Mouse (Mus musculus): ENCODE data around the gene Gm11020.

Gene Gm11020

GRCm38 (mm10) chr8:104370071-104370470, 48.7 kb downstream of the Gm11020 start:
- CTCF ChIA-PET: interaction anchor here in 1 of 4 experiments (1.3 to 2.1 kb wide), 3 partner anchors 9 to 26 kb away, joined by 3 to 10 read pairs (median 4); no protein-coding TSS in a partner anchor
- POLR2A ChIA-PET: interaction anchor here in 1 of 4 experiments (0.9 to 1.8 kb wide), 2 partner anchors 10 to 11 kb away, joined by 3 to 4 read pairs; no protein-coding TSS in a partner anchor

DNA sequence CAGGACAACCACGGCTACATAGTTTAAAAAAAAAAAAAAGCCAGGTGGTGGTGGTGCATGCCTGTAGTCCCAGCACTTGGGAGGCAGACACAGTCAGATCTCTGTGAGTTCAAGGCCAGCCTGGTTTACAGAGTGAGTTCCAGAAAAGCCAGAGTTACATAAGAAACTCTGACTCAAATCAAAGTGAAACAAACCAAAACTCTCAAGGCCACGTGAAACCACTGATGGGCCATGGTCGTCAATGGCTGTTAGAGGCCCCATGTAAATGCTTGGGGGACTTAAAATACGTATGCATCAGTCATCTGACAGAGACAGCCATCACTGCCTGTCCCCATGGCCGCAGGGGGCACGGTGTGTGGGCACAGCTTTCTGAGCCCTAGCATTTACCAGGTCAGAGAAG, 49.8 kb downstream of the Gm11020 start:
- CTCF ChIA-PET: no interaction called here
- POLR2A ChIA-PET: interaction anchor here in 1 of 4 experiments (0.7 kb wide), 1 partner anchor 883 kb away, joined by 3 read pairs; no protein-coding TSS in a partner anchor

Data from embryonic stem cell, embryonic (primary cell).